Mouse (Mus musculus) retina, adult 2 months (tissue): ENCODE measurements around the gene Ggt6.
"Not testable (repeated sequence)": the region's sequence is repeated elsewhere in the genome, so short reads cannot be mapped to it uniquely, and the experiment has no call there.

Experiments
- DNase-seq: peaks from one replicate; pipeline ENCODE4 v3.0.0-alpha.2; 2012; ENCODE audit warnings: low read depth, low spot score

The Ggt6 gene

GRCm38 (mm10) chr11:72436756-72437650 lies 1.7 kb downstream of the Ggt6 start:
- DNase-seq, result no peak

GRCm38 (mm10) chr11:72438411-72438810 lies 3.1 kb downstream of the Ggt6 start:
- no peak for DNase-seq

- DNase-seq, result not testable (repeated sequence)
These were observed 5.3 kb downstream of the Ggt6 start for GRCm38 (mm10) chr11:72440597-72440964.

GRCm38 (mm10) chr11:72440965-72441664 lies 5.8 kb downstream of the Ggt6 start, which contains the start of gene Mybbp1a:
Gene Mybbp1a, plus strand, starts transcription at chr11:72441355.
- peak; percentile 93 for DNase-seq

GRCm38 (mm10) chr11:72446311-72447105 lies 11.2 kb downstream of the Ggt6 start:
- no peak for DNase-seq

GRCm38 (mm10) chr11:72447475-72447874 lies 12.1 kb downstream of the Ggt6 start:
- no peak for DNase-seq

- no peak for DNase-seq
These were observed 16.9 kb downstream of the Ggt6 start for GRCm38 (mm10) chr11:72452140-72452665.

GRCm38 (mm10) chr11:72453105-72453953 lies 18.0 kb downstream of the Ggt6 start:
- no peak for DNase-seq

- DNase-seq, result no peak
These were observed 20.4 kb downstream of the Ggt6 start for GRCm38 (mm10) chr11:72455694-72456093.

- no peak for DNase-seq
These were observed 22.7 kb downstream of the Ggt6 start for GRCm38 (mm10) chr11:72457995-72458496.

- no peak for DNase-seq
These were observed 23.2 kb downstream of the Ggt6 start for GRCm38 (mm10) chr11:72458502-72458901.

GRCm38 (mm10) chr11:72461500-72461981 lies 26.2 kb downstream of the Ggt6 start:
- no peak for DNase-seq

GRCm38 (mm10) chr11:72464821-72465220 lies 29.5 kb downstream of the Ggt6 start:
- DNase-seq, result no peak

GRCm38 (mm10) chr11:72465978-72466693 lies 30.8 kb downstream of the Ggt6 start:
- DNase-seq, result no peak

GRCm38 (mm10) chr11:72466694-72467507 lies 31.6 kb downstream of the Ggt6 start:
- no peak for DNase-seq

- DNase-seq, result no peak
These were observed 33.2 kb downstream of the Ggt6 start for GRCm38 (mm10) chr11:72468525-72468924.

GRCm38 (mm10) chr11:72469217-72469616 lies 33.9 kb downstream of the Ggt6 start:
- no peak for DNase-seq

- no peak for DNase-seq
These were observed 34.7 kb downstream of the Ggt6 start for GRCm38 (mm10) chr11:72470004-72470403.

- no peak for DNase-seq
These were observed 36.1 kb downstream of the Ggt6 start for GRCm38 (mm10) chr11:72471381-72471780.
